Mouse (Mus musculus): Measurements from ENCODE around the gene Cdh13.

DNA sequence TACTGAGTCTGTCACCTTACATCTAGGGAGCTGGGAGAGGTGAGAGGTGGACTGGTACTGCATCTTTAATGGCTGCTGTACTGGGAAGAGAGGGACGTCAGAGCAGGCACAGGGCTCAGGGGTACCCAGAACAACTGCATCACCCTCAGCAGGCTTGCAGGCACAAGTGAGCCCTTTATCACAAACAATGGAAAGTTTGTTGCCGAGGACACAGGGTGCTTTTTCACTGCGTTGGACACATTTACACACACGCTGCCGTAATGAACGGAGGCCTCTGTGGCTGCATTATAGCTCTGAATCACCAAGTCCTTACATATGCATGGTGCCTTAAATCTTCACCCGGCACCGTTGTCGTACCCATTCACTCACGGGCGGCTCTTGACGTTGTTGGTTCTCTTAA, 470.2 kb downstream of the Cdh13 start:
- TF ChIP-seq CTCF (IDR thresholded peaks at IDR 0.05; ENCODE audit: low read depth) (no peak), EP300 (IDR thresholded peaks at IDR 0.05; ENCODE audit: low read depth) (no peak)

Data from liver, postnatal 0 days (tissue).